Comparison of ENCODE assay signal across 7 mouse cellular contexts in the genomic region with DNA sequence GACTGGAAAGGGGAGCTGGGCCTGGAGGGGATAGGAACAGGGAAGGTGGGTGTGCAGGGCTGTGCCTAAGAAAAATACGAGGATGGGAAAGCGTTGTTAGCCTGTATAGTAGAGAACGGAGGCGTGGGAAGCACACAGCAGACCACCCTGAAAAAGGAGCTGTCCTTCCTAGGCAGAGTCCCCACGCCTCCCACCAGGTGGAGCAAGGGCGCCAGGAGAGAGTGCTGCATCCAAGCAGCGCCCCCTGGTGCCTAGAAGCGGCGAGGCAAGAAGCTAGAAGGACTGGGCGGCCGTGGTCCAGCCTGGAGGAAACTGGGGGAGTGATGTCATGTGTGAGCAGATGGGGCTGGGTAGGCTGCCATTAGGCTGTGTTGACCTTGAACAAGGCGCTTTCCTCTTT.
A peak's percentile ranks its signal among the peaks of the same experiment; 100 is the strongest.
DNase-seq lines count a peak whose midpoint lies in the region; ATAC-seq and TF ChIP-seq lines count a peak whose summit lies in the region.

No protein-coding gene starts in this region.

- DNase-seq in adrenal gland, postnatal 14 days, result peak; percentile 96
- DNase-seq in embryonic facial prominence, embryonic 10.5 days (ENCODE audit: low spot score), result peak; percentile 95
- DNase-seq in left cerebral cortex, postnatal 4 days, result peak; percentile 97
- DNase-seq in midbrain, embryonic 11.5 days (ENCODE audit: low spot score, missing footprints), result peak; percentile 98
- DNase-seq in right cerebral cortex, postnatal 4 days, result peak; percentile 96

- H3K9ac ChIP-seq in intestine, postnatal 0 days (ENCODE audit: low read depth, low read length), result peak overlapping the region; percentile 71; the same call in 1 of the 2 replicates
- H3K9ac ChIP-seq in midbrain, embryonic 11.5 days (ENCODE audit: low read length), result 0 out of 2 replicates have a peak overlapping the region, but pooled peaks have one; percentile 78

- H3K27me3 ChIP-seq in embryonic facial prominence, embryonic 10.5 days (replicated peaks; ENCODE audit: low read depth, poor library complexity, severe bottlenecking), result peaks cover 18% of the 10 kb centered on the region
- H3K27me3 ChIP-seq in intestine, postnatal 0 days (replicated peaks; ENCODE audit: control insufficient read depth, insufficient read depth, low read length), result no peaks in the 10 kb centered on the region
- H3K27me3 ChIP-seq in midbrain, embryonic 11.5 days (ENCODE audit: control insufficient read depth, insufficient read depth, low read length), result no peaks in the 10 kb centered on the region; the same call in 1 of the 2 replicates

- peak; percentile 76 for ATAC-seq in granulocyte monocyte progenitor cell, adult 5-6 weeks (replicated peaks; ENCODE audit: poor library complexity, severe bottlenecking)
- ATAC-seq in intestine, postnatal 0 days, result peak; percentile 63
- peak; percentile 85 for ATAC-seq in midbrain, embryonic 11.5 days (ENCODE audit: low FRiP score)

- H3K27ac ChIP-seq in embryonic facial prominence, embryonic 10.5 days (replicated peaks), result peak overlapping the region; percentile 87; the same call in 1 of the 2 replicates
- H3K27ac ChIP-seq in intestine, postnatal 0 days (ENCODE audit: low read depth, low read length), result no peak overlapping the region
- H3K27ac ChIP-seq in midbrain, embryonic 11.5 days (ENCODE audit: low read depth, low read length), result no peak overlapping the region

- H3K4me2 ChIP-seq in intestine, postnatal 0 days (replicated peaks; ENCODE audit: low read depth), result peak overlapping the region; percentile 95
- peak overlapping the region; percentile 99 for H3K4me2 ChIP-seq in midbrain, embryonic 11.5 days

- whole genome bisulfite sequencing in embryonic facial prominence, embryonic 10.5 days, result 1% methylated on average over 12 of the region's 12 CpGs
- 1% methylated on average over 12 of the region's 12 CpGs for WGBS in intestine, postnatal 0 days
- 3% methylated on average over 12 of the region's 12 CpGs for WGBS in midbrain, embryonic 11.5 days

- no peaks in the 10 kb centered on the region for H3K9me3 ChIP-seq in embryonic facial prominence, embryonic 10.5 days
- no peaks in the 10 kb centered on the region for H3K9me3 ChIP-seq in intestine, postnatal 0 days (ENCODE audit: control insufficient read depth)
- H3K9me3 ChIP-seq in midbrain, embryonic 11.5 days (ENCODE audit: control insufficient read depth, low read length), result no peaks in the 10 kb centered on the region

- intact Hi-C loops in left cerebral cortex, postnatal 4 days (cut with DNase I), result loop anchor here (5.0 kb wide), 1 partner anchor 75 kb away; no protein-coding TSS in a partner anchor

- peaks cover 39% of the 10 kb centered on the region for H3K4me1 ChIP-seq in embryonic facial prominence, embryonic 10.5 days
- H3K4me1 ChIP-seq in intestine, postnatal 0 days (replicated peaks; ENCODE audit: control insufficient read depth, insufficient read depth, low read length), result no peaks in the 10 kb centered on the region
- H3K4me1 ChIP-seq in midbrain, embryonic 11.5 days (ENCODE audit: control insufficient read depth, insufficient read depth, low read length), result peaks cover 19% of the 10 kb centered on the region

- no peaks in the 10 kb centered on the region for H3K36me3 ChIP-seq in embryonic facial prominence, embryonic 10.5 days (replicated peaks)
- no peaks in the 10 kb centered on the region for H3K36me3 ChIP-seq in intestine, postnatal 0 days (ENCODE audit: control insufficient read depth, insufficient read depth)
- H3K36me3 ChIP-seq in midbrain, embryonic 11.5 days (ENCODE audit: control insufficient read depth, insufficient read depth, low read length), result no peaks in the 10 kb centered on the region

- peak overlapping the region; percentile 73 for H3K4me3 ChIP-seq in embryonic facial prominence, embryonic 10.5 days
- peak overlapping the region; percentile 90 for H3K4me3 ChIP-seq in intestine, postnatal 0 days (ENCODE audit: low read depth, low read length)
- peak overlapping the region; percentile 71 for H3K4me3 ChIP-seq in midbrain, embryonic 11.5 days (ENCODE audit: low read depth, low read length)

- peak; percentile 100 for TF ChIP-seq CTCF in intestine, postnatal 0 days (IDR thresholded peaks at IDR 0.05; ENCODE audit: low read depth)
